Mouse (Mus musculus): Measurements from ENCODE around the gene Khdc4.

Gene Khdc4

GRCm38 (mm10) chr3:88684980-88685941, at the start of gene Khdc4:
Khdc4 (plus strand) TSS chr3:88685803.
- DNase-seq (ENCODE audit: low spot score) = peak; percentile 99

- no peak for DNase-seq (ENCODE audit: low spot score)
Measured at GRCm38 (mm10) chr3:88636555-88636986, 49.0 kb upstream of the Khdc4 start.

GRCm38 (mm10) chr3:88637134-88637533, 48.5 kb upstream of the Khdc4 start:
- DNase-seq (ENCODE audit: low spot score) = no peak

GRCm38 (mm10) chr3:88639239-88639638, 46.4 kb upstream of the Khdc4 start:
- DNase-seq (ENCODE audit: low spot score) = no peak

GRCm38 (mm10) chr3:88640676-88641075, 44.9 kb upstream of the Khdc4 start:
- DNase-seq (ENCODE audit: low spot score) = peak; percentile 83

GRCm38 (mm10) chr3:88643078-88643477, 42.5 kb upstream of the Khdc4 start:
- DNase-seq (ENCODE audit: low spot score) = no peak

- DNase-seq (ENCODE audit: low spot score) = no peak
Measured at GRCm38 (mm10) chr3:88645937-88646336, 39.7 kb upstream of the Khdc4 start.

- no peak for DNase-seq (ENCODE audit: low spot score)
Measured at GRCm38 (mm10) chr3:88646426-88646995, 39.1 kb upstream of the Khdc4 start.

- no peak for DNase-seq (ENCODE audit: low spot score)
Measured at GRCm38 (mm10) chr3:88647076-88647475, 38.5 kb upstream of the Khdc4 start.

GRCm38 (mm10) chr3:88647779-88648413, 37.7 kb upstream of the Khdc4 start:
- DNase-seq (ENCODE audit: low spot score) = no peak

GRCm38 (mm10) chr3:88648452-88649168, 37.0 kb upstream of the Khdc4 start:
- no peak for DNase-seq (ENCODE audit: low spot score)

- no peak for DNase-seq (ENCODE audit: low spot score)
Measured at GRCm38 (mm10) chr3:88649186-88649585, 36.4 kb upstream of the Khdc4 start.

- DNase-seq (ENCODE audit: low spot score) = no peak
Measured at GRCm38 (mm10) chr3:88649967-88650366, 35.6 kb upstream of the Khdc4 start.

- no peak for DNase-seq (ENCODE audit: low spot score)
Measured at GRCm38 (mm10) chr3:88650713-88651504, 34.7 kb upstream of the Khdc4 start.

- no peak for DNase-seq (ENCODE audit: low spot score)
Measured at GRCm38 (mm10) chr3:88651669-88652618, 33.7 kb upstream of the Khdc4 start.

GRCm38 (mm10) chr3:88652846-88653515, 32.6 kb upstream of the Khdc4 start, which contains the start of gene Rxfp4:
Rxfp4 (minus strand) TSS chr3:88653142.
- no peak for DNase-seq (ENCODE audit: low spot score)

- DNase-seq (ENCODE audit: low spot score) = no peak
Measured at GRCm38 (mm10) chr3:88653516-88654370, 31.9 kb upstream of the Khdc4 start.

- DNase-seq (ENCODE audit: low spot score) = no peak
Measured at GRCm38 (mm10) chr3:88654621-88655020, 31.0 kb upstream of the Khdc4 start.
